Comparison of ENCODE assay signal across 10 mouse cellular contexts in the genomic region with DNA sequence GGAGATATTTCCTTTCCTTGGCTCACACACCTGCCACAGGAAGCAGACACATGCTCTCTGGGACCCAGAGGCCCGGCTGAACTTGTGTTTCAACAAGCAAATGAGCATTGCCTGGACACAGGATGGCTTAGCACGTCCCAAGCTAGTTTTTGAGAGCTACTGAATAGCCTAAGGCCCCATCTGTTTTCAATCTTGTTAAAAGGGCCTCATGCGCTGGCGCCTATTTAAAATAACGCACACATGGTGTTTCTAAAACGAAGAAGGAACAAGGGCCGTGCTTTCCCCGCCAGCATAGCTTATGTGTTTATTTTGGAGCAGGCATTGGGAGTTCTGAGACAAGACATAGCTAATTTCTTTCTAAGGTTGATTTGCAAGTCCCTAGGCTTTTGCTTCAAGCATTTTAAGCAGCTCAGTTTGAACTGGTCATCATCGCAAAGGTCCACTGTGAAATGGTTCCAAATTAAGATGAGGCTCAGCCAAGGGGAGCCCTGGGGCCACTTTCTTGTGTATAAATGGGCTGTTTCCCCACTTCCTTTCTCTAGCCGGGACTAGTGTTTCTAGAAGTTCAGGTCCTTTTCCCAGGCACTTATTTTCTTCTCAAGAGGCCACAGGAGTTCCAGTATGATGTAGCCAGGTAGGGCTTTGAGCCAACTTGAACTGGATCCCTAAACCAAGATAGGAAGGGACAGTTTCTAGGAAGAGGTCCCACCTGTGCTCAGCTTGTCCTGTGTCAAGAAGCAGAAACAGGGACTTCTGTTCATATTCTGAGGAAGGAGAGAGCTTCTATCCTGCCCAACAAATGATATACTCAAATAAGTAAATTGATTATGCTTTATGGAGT.
DNase-seq lines count a peak whose midpoint lies in the region.
"Had no signal": no experiment of that assay in that cellular context is flagged by ENCODE, and none has a peak within 500 bp of the region (broad histone marks: within the 10 kb centered on the region; RNA-seq: fewer than 3 reads in every experiment).

No protein-coding gene starts in this region.

- no peaks in the 10 kb centered on the region for H3K36me3 ChIP-seq in forebrain, embryonic 10.5 days (replicated peaks)
- H3K36me3 ChIP-seq: G1E; neural tube, embryonic 13.5 days had no signal

- peak; percentile 4 for DNase-seq in left cerebral cortex, adult 11 months (ENCODE audit: low spot score)
- no peak for DNase-seq in left cerebral cortex, adult 18-20 months (ENCODE audit: low spot score in 2 of 2)
- peak; percentile 34 for DNase-seq in forebrain, embryonic 10.5 days (ENCODE audit: extremely low spot score, low spot score)
- DNase-seq in heart, postnatal 14 days = peak; percentile 23 to 27
- peak; percentile 54 to 73 for DNase-seq in kidney, postnatal 4 days
- DNase-seq in right cerebral cortex, adult 2 months (ENCODE audit: low spot score in 2 of 2) = peak; percentile 15 to 25
- no peak for DNase-seq in thymus, postnatal 0 days (ENCODE audit: low spot score)
- no peak for DNase-seq in adrenal gland, postnatal 14 days

- 65% methylated on average over 10 of the region's 10 CpGs for WGBS in forebrain, embryonic 10.5 days

- intact Hi-C loops in heart, postnatal 14 days (cut with DNase I) = no loop called here

- no peaks in the 10 kb centered on the region for H3K9me3 ChIP-seq in forebrain, embryonic 10.5 days
- H3K9me3 ChIP-seq: G1E; neural tube, embryonic 13.5 days had no signal

- H3K27me3 ChIP-seq in forebrain, embryonic 10.5 days (ENCODE audit: poor library complexity, severe bottlenecking) = no peaks in the 10 kb centered on the region
- H3K27me3 ChIP-seq: neural tube, embryonic 13.5 days had no signal

- H3K4me1 ChIP-seq in forebrain, embryonic 10.5 days = peaks cover 12% of the 10 kb centered on the region

- peak overlapping the region; percentile 58; the same call in 1 of the 2 replicates for H3K27ac ChIP-seq in forebrain, embryonic 10.5 days
- H3K27ac ChIP-seq: neural tube, embryonic 13.5 days had no signal

- H3K4me3 ChIP-seq in forebrain, embryonic 10.5 days = no peak overlapping the region
- H3K4me3 ChIP-seq: neural tube, embryonic 13.5 days had no signal

Comparison
In these comparisons a context has a peak if more than half of its experiments do, and no peak if none do; other contexts are left out.
1. DNase-seq: peak in left cerebral cortex, adult 11 months (single experiment), forebrain, embryonic 10.5 days (single experiment), heart, postnatal 14 days (2 of 2), kidney, postnatal 4 days (2 of 2) and right cerebral cortex, adult 2 months (2 of 2); none in left cerebral cortex, adult 18-20 months (0 of 2), thymus, postnatal 0 days (single experiment) and adrenal gland, postnatal 14 days (single experiment).